Mouse (Mus musculus): ENCODE measurements at regions not wholly inside any gene's neighbourhood (a gene's known extent, or its start where the extent isn't known, plus 50 kb on each side); places are given as distances from the start of the nearest gene placed in this dataset.

DNA sequence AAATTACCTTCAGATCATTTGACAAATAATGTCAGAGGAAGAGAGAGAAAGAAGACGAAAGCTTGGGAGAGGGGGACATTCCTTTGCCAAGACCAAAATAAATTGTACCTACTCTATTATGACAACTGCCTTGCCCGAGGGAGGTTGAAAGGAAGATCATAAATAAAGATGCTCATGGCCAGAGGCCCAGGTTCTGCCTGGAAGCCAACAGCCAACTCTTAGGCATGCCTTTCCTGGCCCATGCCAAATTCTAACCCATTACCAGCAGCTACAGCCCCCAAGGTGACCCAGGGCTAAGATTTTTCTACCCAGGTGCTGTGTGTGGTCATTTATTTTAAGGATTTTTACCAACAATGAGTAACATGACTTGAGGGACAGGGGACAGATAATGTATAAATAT is 54.9 kb downstream of the Cbln1 start:
- in situ Hi-C loops (cut with MboI, MseI) = no loop called here

DNA sequence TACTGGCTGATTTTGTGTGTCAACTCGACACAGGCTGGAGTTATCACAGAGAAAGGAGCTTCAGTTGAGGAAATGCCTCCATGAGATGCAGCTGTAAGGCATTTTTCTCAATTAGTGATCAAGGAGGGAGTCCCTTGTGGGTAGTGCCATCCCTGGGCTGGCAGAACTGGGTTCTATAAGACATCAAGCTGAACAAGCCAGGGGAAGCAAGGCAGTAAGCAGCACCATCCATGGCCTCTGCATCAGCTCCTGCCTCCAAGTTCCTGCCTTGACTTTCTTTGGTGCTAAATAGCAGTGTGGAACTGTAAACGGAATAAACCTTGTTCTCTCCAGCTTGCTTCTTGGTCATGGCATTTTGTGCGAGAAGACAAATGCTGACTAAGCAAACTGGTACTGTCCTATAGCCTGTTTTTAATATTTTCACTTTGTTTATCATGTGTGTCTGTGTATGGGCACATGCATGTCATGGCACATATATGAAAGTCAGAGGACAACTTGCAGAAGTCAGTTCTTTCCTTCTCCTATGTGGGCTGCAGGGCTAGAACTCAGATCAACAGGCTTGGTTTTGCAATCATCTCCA is 57.3 kb downstream of the Cbln1 start:
- in situ Hi-C loops (cut with MboI, MseI) = no loop called here

DNA sequence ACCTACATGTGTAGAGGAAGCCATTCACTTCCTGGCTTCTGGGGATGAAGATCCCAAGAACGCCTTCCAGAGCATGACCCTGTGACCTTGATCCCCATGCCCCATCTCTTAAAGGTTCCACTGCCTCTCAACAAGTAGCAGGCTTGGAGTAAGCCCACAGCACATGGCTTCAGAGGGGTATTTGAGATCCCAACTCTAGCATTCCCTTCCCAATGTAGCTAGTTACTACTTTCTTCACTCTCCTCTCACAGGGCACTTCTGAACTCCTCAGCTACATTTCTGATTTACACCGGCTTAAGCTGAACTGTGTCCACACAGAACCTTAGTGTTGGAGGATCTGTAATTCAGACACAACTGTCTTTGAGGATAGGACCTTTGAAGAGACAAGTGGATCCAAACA is 83.4 kb downstream of the Cbln1 start:
- in situ Hi-C loops (cut with MboI, MseI) = no loop called here

DNA sequence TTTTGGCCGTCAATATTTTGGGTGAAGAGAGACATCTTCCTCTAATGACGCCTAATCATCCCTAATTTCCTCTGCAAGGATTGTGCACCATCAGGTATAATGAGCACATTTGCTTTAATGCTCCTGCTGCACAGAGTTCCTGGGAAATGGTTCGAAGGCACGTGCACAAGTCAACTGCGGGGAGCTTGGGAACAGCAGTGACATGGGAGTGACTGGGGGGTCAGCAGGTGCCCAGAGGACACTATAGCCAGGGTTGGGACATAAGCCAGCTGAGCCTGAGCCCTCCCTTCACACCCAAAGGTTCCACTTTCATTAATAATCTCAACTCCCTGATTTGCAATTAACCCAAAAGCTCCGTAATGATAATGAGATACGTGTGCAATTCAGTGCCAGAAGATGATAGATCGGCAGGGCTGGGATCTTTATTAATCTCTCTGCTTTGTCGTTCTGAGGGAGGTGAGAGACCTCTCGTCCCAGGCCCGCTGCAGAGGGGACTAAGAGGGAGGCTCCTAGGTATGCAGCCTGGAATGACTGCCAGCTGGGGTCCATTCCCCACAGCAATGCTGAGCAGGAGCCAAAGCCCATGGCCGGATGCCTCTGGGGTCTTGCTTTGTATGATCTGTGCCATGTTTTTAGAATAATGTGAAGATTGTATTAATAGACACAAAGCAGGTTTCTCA is 88.7 kb downstream of the Cbln1 start:
- in situ Hi-C loops (cut with MboI, MseI) = no loop called here

DNA sequence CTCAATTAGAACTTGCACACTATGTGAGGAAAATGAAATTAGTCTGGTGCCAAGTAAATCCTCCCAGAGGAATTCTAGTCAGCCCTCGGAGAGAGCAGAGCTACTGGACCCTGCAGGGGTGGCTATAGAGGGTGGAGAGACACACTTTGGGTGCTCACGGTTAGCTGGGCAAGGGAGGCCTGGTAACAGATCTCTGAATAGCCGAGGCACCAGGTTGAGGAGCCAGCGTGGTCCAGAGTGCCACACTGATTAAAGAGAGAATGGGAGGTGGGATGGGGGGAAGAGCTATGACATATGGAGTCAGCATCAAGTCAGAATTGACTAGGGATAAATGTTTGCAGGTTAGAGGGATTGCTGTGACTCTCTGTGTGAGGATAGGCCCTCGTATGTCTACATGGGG is 90.1 kb downstream of the Cbln1 start:
- in situ Hi-C loops (cut with MboI, MseI) = no loop called here

DNA sequence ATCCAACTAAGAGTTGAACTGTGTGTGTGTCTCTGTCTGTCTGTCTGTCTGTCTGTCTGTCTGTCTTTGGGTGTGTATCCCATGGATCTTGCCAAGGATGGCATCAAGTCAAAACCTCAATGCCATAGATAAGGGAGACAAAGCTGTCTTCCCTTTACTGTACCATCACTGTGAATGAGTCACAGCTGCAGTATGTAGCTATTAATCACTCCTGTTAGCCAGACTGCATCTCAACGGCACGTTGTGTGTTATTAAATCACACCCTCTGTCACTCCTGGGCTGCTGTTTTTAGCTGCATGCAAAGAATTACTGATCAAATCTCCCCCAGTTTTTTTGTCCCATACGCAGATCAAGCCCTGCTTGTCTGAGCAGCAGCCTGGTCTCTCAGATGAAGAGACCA is 91.6 kb downstream of the Cbln1 start:
- in situ Hi-C loops (cut with MboI, MseI) = no loop called here

DNA sequence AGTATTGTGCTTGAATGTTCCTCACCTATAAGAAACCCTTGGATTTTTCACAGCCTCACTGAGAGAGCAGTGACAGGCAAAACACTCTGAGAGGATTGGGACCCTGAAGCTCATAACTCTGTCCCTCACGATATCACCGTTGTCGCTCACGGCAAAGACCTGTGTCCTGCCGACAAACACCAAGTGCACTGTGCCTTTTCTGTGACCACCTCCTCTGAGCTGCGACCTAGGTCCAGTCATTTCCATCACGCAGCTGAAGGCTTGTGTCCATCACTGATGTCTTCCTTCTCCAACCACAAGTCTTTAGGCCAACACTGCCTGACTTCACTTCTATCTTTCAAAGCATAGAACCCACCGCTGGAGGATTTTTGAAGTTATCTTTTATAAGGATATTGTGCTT is 93.1 kb downstream of the Cbln1 start:
- in situ Hi-C loops (cut with MboI, MseI) = no loop called here

DNA sequence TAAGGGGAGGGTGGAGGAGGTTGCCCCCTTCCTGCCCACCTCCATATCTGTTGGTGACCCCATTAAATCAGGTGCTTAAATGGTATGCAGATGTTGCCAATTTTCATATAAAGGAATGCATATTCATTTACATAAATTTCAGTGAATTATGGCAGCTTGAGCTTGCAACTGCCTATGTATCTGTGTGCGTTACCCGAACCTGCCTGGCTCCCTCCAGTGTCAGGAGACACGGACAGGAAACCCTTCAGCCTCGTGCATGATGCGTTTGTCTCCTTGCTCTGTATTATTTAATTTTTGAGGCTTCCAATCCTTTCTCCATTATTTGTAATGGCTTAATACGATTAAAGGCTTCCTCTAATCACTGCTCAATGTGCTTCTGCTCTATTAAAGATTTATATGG is 98.4 kb downstream of the Cbln1 start:
- in situ Hi-C loops (cut with MboI, MseI) = no loop called here

DNA sequence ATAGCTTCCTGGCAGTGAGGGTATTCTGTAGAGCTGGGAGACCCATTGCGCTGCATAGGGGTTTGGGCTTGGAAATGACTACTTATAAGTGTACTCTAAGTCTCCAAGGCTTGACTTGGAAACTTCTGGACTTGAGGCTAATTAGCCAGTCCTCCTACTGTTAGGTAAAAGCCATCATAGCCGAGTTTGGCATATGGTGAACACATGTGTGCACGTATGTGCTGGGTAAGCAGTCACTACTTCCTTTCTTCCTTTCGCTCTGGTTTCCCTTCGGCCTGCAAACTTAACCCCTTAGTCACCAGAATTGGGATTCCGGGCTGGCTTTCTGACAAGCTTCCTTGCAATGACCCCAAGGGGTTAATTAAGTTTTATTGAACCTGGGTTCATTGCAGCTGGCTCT is 98.9 kb downstream of the Cbln1 start:
- in situ Hi-C loops (cut with MboI, MseI) = no loop called here

DNA sequence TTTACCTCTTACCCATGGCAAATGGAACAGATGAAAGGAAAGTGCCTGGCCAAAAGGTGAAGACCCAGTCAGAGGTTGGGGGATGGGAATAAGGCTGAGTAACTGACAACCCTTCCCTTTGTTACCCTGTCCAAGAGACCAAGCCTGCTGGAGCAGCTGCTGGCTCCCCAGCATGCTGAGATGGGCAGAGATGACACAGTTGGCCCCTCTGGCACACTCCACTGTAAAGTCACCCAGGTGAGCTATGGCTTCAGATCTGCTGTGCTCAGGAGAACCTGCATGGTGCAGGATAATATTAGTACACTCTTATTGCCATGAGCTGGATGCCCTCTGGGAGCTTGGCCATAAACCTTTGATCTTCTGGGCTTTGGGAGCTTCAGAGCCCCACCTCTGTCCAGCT is 100.3 kb downstream of the Cbln1 start:
- in situ Hi-C loops (cut with MboI, MseI) = no loop called here

DNA sequence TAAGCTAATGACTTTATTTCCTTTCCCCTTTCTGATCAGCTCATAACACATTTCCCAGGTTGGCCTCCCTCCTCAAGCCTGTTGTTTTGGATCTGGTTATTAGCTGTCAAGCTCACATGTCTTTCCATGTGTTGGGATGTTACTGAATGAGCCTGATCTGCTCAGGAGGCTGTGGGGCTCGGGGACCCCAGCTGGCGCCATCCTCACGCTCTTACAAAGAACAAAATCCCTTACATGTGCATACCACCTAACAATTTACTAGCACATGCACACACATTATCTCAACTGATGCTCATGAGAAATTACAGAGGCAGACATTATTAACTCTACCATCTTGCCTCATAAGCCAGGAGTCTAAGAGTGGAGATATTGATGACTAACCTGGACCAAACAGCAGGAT is 102.2 kb downstream of the Cbln1 start:
- in situ Hi-C loops (cut with MboI, MseI) = no loop called here

DNA sequence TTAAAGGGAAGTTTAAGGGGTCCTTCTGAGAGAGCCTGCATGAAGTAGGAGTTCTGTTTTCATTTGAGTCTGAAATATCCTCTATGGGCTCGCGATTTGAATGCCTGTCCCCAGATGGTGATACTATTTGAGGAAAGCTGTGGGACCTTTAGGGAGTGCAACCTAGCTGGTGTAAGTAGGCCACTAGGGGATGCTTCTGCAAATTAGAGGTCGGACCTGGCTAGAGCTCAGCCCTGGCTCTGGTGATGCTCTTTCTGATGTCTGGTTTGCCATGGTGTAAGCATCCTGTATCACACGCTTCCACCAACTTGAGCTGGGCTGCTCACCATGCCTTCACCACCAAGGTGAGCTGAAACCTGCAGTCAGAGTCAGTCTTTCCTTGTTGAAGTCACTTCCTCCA is 121.9 kb downstream of the Cbln1 start:
- in situ Hi-C loops (cut with MboI, MseI) = no loop called here

DNA sequence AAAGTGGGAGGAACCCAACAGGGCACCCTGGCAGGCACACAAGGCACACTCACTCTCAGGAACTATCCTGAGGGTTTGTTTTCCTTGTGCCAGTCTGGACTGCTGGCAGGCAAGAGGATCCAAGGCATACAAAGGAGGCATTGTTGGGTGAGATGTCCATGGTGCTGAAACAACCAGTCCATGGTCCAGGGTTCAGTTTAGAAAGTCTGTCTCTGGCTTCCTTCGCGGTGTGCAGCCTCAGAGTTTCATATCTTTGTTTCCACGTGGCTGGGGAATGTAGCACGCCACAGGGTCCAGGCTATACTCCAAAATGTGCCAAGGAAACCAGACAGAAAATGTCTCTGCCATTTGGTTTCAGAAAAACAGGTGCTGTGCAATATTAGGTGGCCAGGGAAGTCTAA is 122.6 kb downstream of the Cbln1 start:
- in situ Hi-C loops (cut with MboI, MseI) = no loop called here

DNA sequence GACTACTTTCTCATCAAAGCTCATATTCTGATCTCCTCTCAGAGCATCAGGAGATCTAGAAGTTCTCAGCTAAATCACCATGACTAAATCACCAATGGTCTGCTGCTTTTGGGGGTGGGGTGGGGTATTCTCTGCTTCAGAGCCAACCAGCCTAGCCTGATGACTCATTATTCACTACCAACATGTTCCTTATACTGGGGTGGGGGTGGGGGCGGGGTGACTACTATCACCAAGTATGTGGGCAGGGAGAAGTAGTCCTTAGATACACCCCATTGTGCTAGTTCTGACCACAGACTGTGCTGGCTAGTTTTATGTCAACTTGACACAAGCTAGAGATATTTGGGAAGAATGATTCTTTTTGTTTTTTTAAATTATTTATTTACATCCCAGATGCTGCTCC is 143.0 kb downstream of the Cbln1 start:
- in situ Hi-C loops (cut with MboI, MseI) = no loop called here

DNA sequence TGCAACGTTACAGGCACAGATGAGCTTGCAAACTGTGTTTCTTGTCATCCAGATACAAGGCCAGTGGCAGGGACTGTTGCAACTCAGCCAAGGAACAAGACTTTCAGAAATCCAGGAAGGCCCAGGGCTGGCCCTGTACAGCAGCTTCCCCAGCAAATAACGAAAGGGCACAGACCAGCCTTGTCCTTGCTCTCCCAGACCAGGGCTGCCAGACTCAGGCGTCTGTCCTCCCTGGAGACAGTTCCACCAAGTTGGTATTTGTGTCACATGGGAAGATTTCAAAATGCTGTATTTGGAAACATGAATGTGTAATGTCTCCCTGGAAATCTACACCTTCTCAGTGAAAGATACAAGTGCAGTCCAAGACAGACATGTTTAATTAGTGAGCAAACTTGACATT is 157.8 kb downstream of the Cbln1 start:
- in situ Hi-C loops (cut with MboI, MseI) = no loop called here

DNA sequence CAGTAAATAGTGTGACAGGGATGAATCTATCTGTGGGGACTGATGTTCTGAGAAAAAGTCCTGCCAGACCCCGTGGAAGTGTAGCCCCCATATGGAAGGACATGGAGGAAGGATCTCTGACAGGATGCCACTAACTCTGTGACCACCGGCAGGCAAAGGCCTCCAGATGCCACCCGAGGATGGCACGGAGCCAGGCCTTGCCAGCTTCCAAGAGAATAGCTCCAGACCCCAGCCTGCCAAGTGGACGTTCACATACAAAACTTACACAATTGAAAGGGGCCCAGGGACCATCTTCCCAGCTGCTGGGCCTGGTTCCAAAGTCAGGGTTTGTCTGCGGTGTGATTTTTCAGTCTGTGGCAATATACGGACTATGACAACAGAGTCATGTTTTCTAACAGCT is 161.1 kb downstream of the Cbln1 start:
- in situ Hi-C loops (cut with MboI, MseI) = no loop called here

DNA sequence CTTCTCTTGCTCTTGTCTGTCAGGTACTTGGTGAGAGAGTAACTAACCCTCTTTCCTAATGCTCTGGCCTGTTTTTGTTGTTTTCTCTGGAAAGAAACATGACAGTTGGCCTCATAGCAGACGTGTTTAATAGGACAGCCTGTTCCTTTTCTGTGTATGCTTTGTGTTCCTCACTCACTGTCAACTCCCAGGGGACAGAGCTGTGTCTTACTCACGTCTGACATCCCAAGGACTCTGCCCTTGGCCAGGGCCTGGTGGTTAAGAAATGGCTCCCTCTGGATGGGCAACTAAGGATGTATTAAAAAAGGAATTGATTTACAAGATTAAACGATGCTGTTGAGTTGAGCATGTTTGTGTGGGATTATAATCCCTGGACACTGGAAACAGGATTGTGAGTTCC is 164.1 kb downstream of the Cbln1 start:
- in situ Hi-C loops (cut with MboI, MseI) = no loop called here

DNA sequence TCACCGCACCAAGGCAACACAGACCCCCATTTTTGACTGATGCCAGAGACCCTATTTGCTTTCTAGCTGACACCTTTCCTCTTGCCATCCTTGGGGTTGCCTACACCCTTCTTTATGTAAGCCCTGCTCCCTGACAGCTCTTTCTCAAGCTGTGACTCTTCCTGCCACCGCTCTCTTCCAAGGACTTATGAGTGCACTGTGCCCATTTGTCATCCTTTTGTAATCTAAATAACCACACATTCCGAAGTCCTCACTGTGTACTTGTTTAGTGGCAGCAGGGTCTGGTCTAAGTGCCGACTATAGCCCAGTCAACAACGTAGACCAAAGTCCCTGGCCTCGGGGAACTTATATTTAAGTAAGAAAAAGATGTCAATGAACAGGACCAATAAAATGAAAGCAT is 167.4 kb downstream of the Cbln1 start:
- in situ Hi-C loops (cut with MboI, MseI) = no loop called here

DNA sequence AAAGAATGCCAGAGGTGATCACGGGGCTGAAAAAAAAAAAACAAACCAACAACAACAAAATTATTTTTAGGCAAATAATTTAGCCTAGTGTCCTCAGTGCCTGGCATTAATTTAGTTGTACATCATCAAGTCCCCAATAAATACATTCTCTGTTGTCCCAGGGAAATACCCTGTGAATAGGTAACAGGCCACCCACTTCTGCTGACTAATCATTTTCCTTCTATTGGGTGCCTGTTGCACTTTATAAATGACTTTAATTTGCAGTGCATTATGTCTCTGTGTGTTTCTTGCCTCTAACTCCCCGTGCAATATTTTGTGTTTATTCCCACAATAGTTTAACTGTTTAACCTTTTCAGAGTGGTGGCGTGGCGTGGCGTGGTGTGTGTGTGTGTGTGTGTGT is 168.9 kb downstream of the Cbln1 start:
- in situ Hi-C loops (cut with MboI, MseI) = no loop called here

DNA sequence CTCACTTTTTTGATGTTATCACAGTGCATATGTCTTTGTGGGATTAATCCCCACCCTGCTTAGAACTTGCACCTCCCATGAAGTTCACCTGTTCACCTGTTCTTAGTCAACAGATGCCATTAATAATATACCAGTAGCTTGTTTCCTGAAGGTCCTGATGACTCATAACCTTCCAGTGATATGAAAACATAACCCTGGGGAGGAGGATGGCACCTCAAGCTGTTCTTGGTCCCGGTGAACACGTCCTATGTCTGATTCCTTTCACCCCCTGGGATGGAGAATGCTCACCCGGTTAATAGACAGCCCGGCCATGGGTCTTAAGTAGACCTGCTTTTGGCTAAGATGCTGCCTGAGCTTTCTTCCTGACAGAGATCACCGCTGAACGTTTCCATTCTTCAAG is 174.6 kb downstream of the Cbln1 start:
- in situ Hi-C loops (cut with MboI, MseI) = no loop called here

DNA sequence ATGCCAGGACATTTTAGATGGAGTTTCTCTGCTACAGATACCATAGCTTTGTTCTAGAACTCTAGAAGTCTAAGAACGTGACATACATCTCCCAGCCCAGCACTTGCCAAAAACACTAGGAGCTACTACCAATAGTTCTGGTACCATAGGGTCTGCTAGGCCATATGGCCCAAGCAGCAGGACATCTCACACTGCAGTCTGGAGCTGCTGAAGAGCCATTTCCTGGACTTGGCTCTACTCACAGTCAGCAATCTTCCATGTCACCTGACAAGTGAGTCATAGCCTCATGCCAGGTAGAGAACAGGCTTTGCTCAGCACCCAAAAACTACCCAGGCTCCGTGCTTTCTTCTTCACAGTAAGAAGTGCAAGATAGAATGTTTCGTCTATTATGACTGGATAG is 175.1 kb downstream of the Cbln1 start:
- in situ Hi-C loops (cut with MboI, MseI) = no loop called here

DNA sequence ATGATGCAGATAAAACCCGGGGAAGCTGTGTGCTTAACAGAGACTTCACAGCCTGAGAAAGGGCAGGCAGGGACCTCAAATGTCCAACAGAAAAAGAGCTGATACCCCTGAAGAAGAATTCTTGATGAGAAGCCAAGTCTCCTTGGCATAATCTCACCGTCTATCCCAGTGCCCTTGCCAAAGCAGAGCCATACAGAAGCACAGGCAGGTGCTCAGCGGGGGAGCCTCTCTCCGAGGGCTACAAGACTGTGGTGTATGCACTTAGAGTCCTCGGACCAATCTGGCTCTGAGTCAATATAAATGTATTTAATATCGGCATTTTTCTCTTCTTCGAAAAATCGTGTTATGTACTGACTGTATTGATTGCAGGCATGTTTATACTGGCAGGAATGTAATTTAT is 186.3 kb downstream of the Cbln1 start:
- in situ Hi-C loops (cut with MboI, MseI) = no loop called here

DNA sequence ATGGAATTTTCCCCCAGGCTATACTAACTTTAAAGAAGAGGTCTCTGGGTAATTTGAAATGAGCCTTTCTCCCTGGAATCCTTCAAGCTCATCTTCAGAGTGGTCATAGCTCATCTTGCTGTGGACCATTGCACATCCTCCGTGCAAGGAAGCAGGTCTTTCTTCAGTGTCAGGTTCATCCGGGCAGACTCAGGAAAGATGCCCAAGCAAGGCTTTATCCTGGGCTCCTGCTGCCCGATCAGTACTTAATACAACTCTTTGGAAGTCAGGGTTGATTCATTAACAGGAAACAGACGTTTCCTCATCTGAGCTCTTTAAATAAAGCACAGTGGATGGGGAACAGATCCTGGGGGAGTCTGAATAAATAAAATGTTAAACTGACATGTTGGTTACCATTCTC is 188.1 kb downstream of the Cbln1 start:
- in situ Hi-C loops (cut with MboI, MseI) = no loop called here

DNA sequence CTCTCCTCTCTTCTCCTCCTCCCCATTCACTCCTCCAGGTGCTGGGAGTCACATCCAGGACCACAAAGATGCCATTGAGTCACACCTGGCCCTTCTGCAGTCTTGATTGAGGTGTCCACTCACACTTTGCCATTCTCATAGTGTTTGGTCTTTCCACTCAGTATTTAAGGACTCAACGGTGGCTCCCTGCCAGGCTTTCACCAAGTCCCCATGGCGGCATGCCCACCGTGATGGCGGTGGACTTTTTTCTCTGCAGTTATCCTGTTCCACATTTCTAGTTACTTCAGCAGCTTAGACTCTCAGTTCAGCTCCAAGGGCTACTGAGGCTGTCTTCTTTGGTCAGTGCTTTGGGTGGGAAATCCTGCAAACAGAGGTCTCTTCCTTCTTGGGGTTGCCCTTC is 189.9 kb downstream of the Cbln1 start:
- in situ Hi-C loops (cut with MboI, MseI) = no loop called here

Data from regulatory T cell (primary cell).